Mouse (Mus musculus): Measurements from ENCODE around the gene Tub.
A peak's percentile ranks its signal among the peaks of the same experiment; 100 is the strongest.

Tub gene

DNA sequence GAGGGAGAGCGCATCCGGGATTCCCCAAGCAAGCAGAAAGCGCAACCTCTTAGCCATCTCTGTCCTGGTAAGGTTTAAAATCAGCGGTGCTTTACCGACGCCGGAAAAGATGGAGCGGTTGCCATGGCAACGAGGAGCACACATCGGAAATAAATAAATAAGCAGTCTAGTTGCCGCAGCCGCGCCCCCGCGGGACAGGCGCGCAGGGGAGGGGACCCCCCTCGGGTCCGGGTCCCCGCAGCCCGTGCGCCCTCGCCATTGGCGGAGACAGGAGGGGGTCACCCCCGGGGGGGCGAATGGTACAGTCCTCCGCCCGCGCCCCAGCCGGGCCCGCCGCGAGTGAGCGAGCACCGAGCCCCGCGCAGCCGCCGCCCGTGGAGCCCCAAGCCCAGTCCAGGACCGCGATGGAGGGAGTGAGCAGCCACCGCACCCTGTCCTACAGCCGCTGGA, at the start of gene Tub:
Gene Tub, plus strand, starts transcription at position 27 of the 450 bp plus-strand sequence.
- peak; percentile 12 for DNase-seq (ENCODE audit: low spot score)

GRCm38 (mm10) chr7:108903969-108904368, 46.2 kb upstream of the Tub start:
- DNase-seq (ENCODE audit: low spot score): no peak

DNA sequence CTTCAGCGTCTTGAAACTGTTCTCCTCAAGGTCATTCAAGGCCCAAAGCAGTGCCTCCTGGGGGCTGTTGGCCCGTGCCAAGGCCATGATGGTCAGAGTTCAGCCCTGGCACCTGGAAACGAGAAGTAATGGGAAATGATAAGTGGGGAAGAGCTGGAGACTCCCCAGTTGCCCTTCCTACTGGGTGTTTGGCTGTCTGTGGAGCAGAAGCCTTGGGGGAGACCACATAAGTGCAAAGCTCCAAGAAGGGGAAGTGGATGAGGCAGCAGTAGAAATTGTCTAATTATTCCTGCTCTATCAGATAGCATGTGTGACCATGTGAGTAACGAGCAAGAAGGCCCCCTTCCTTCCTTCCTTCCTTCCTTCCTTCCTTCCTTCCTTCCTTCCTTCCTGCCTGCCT, 23.1 kb upstream of the Tub start:
- DNase-seq (ENCODE audit: low spot score): no peak

GRCm38 (mm10) chr7:108928280-108929188, 21.6 kb upstream of the Tub start:
- DNase-seq (ENCODE audit: low spot score): no peak

DNA sequence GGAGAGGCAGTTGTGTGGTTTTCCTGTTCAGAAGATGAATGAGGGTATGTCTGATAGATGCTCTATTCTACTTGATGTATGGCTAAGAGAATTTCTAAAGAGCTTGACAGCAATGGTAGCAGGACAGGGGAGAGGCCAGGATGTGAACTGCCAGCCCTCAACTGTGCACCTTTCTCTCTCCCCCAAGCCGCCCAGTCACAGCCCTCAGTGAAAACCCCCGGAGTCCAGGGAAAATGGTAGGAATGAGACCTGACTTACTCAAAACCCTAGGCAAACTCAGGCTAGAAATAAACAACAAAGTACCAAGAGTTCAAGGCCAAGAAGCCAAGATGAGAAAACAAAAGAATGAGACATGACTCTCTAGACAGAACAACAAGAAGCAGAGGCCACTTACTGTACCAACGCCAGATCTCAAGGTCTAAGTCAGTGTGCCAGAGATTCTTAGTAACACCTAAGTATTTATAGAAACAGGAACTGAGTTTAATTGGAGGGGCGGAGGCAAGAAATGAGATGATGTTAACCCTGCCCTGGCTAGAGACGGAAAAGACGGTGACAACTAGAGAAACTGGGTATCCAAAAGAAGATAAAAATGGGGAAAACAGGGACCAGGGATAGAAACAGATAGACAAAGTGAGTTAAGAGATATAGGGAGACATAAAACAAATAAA, 20.3 kb upstream of the Tub start, which contains the start of gene Nlrp10:
Gene Nlrp10, minus strand, starts transcription at position 453 of the 668 bp plus-strand sequence.
- no peak for DNase-seq (ENCODE audit: low spot score)

DNA sequence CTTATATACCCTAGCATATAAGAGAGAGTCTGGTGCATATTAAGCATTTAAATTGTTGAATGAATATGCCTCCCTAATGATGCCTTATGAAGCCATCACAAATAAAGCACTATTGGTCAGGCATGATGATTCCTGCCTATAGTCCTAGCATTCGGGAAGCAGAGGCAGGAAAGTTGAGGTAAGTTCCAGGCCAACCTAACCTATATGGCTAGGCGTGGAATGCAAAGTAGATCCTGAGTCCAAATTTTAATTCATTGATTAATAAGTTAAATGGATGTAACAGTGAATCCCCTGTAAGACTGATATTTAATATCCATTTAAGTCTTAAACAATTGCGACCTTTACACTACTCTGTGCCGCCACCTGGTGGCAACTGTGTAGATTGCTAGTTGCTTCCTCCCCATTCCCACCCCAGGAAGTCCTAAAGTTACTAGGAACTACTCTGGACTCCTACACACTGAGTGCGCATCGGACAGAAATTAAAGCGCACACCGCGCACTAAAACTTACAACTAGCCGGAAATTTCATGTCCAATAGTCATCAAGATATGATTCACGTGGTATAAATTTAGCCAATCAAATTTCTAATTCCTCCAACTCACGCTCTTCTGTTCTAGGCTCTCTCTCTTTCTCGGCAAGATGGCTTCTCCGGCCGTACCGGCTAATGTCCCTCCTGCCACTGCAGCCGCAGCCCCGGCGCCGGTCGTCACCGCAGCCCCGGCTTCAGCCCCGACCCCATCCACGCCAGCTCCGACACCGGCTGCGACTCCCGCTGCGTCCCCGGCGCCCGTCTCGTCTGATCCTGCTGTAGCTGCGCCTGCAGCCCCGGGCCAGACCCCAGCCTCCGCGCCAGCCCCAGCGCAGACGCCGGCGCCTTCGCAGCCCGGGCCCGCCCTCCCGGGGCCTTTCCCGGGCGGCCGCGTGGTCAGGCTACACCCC, 16.1 kb upstream of the Tub start, which contains the start of gene Eif3f:
Gene Eif3f, plus strand, starts transcription at position 624 of the 938 bp plus-strand sequence.
- DNase-seq (ENCODE audit: low spot score): peak; percentile 83

DNA sequence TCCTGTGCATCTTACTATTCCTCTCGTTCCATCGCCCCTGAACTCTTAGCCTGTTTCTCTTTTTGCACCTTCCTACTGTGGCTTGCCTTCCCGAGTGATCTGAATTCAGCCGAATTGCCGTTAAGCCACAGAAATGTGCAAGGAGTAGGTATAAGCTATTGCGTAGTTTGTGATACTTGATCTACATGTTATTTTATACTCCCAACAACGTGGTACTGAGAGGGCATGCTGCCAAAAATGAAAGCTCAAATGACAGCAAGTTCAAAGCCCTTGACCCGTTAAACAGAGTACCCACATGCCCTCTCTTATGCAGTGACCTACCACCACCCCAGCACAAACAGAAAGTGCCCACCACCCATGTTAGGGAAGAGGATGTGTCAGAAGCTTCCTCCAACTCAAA, 15.3 kb upstream of the Tub start:
- no peak for DNase-seq (ENCODE audit: low spot score)

GRCm38 (mm10) chr7:108935411-108935810, 14.7 kb upstream of the Tub start:
- no peak for DNase-seq (ENCODE audit: low spot score)

- DNase-seq (ENCODE audit: low spot score): no peak
Observed at GRCm38 (mm10) chr7:108936591-108936990, 13.5 kb upstream of the Tub start.

DNA sequence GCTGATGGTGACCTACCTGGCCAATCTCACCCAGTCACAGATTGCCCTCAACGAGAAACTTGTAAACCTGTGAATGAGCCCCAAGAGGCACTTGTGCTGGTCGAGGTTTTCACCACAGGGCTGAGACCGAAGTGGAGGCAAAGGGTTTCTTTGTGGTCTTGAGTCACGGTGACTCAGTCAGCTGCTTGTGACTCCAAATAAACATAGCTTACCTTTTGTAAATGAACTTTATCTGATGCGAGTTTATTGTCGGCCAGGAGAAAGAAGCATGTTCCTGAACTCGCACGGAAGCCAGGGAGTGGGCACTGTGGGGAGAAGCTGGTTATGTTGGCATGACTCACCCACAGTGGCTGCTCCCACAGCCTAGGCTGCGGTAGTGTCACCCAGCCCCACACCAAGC, 8.7 kb upstream of the Tub start:
- no peak for DNase-seq (ENCODE audit: low spot score)

DNA sequence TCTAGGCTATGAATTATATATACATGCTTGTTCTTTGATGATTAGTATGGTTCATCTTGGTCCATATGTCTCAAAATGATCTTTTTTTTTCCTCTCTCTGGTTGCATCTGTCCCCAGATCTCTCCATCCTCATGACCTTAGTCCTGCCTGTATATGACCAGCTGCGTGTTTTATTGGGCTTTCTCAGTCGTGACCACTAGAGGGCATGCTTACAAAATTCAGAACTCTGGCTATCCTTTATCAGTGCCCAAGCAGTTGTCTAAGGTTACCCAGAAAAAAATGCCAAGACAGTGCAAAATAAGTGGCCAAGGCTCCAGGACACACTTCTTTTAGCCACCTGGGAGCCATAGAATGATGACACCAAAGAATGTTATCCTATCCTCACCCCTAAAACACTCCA, 6.1 kb upstream of the Tub start:
- no peak for DNase-seq (ENCODE audit: low spot score)

- no peak for DNase-seq (ENCODE audit: low spot score)
Observed at GRCm38 (mm10) chr7:108948611-108949010, 1.5 kb upstream of the Tub start.

GRCm38 (mm10) chr7:108949301-108949700, 837 bp upstream of the Tub start:
- DNase-seq (ENCODE audit: low spot score): no peak

- DNase-seq (ENCODE audit: low spot score): no peak
Observed at GRCm38 (mm10) chr7:108950762-108951331, 709 bp downstream of the Tub start.

- DNase-seq (ENCODE audit: low spot score): no peak
Observed at GRCm38 (mm10) chr7:108952801-108953200, 2.7 kb downstream of the Tub start.

- peak; percentile 14 for DNase-seq (ENCODE audit: low spot score)
Observed at GRCm38 (mm10) chr7:108954185-108954584, 4.0 kb downstream of the Tub start.

- DNase-seq (ENCODE audit: low spot score): no peak
Observed at GRCm38 (mm10) chr7:108957734-108958133, 7.6 kb downstream of the Tub start.

DNA sequence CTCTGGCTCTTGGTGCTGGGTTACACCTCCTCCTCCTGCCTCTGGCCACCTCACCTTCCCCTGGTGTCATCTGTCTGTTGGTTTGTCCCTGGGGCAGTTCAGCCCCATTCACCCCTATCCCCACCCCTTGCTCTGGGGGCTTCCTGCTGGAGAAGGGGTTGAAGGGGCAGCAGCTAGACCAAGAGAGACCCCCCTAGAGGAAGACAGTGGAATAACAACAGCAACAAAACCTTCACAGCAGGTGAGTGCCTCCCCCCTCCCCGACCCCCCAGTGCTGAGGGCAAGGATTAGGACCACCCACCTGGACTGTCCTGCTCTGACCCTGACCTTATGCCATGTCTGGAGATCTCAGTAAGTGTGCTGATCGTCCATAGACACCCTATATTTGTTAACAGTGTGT, 15.8 kb downstream of the Tub start:
- DNase-seq (ENCODE audit: low spot score): no peak

DNA sequence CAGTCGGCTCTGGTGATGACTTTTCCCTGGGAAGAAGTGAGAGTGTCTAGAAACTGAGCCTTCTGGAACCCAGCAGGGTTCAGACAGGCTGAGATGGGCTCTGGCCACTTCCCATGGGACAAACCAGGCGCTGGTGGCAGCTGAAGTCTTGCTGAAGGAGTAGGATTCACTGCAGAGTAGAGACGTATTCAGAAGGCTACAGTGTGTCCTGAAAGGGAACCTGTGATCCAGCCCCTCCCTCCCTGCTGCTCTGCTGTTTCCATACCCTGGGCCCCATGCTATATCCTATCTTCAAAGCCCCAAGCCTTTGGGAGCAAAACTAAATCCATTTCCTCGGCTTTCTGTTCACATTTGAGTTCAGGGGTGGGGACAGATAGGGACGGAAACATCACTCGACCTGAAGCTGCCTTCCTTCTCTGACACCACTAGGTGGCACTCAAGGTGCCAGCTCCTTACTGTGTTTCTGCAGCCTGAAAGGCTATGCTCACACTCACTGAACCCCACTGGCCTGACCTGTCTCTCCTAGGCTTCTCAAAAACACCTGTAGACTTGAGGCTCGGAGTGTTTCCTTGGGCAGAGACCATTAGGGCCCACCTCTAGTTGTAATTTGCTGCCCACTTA, 16.7 kb downstream of the Tub start:
- no peak for DNase-seq (ENCODE audit: low spot score)

- no peak for DNase-seq (ENCODE audit: low spot score)
Observed at GRCm38 (mm10) chr7:108968201-108968600, 18.1 kb downstream of the Tub start.

DNA sequence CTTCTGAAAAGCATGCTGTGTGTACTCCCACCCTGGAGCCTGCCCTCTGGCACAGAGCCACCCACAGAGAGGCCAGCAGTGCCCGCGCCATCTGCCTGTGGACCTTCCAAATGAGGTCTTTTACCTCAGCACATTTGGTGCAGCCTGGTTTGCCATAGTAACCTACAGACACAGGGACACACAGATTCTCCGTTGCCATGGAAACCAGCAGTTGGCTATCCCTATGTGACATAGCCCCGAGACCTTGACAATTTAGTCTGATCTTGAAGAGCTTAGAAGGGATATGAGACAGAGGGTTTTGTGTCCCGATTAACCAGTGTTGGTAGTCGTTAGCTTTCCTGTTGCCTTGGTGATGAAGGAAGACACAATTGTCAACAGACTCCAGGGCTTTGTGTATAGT, 22.1 kb downstream of the Tub start:
- DNase-seq (ENCODE audit: low spot score): no peak
